Mouse (Mus musculus): Measurements from ENCODE around the gene Xrcc6.
"Not testable (repeated sequence)": the region's sequence is repeated elsewhere in the genome, so short reads cannot be mapped to it uniquely, and the experiment has no call there.

Xrcc6 gene

GRCm38 (mm10) chr15:81966062-81966829 is 21.4 kb upstream of the Xrcc6 start:
- DNase-seq (ENCODE audit: low read depth) = no peak

GRCm38 (mm10) chr15:81967821-81968220 is 19.8 kb upstream of the Xrcc6 start:
- no peak for DNase-seq (ENCODE audit: low read depth)

GRCm38 (mm10) chr15:81968447-81968846 is 19.2 kb upstream of the Xrcc6 start:
- DNase-seq (ENCODE audit: low read depth) = no peak

- no peak for DNase-seq (ENCODE audit: low read depth)
Observed at GRCm38 (mm10) chr15:81969173-81969572, 18.5 kb upstream of the Xrcc6 start.

- DNase-seq (ENCODE audit: low read depth) = not testable (repeated sequence)
Observed at GRCm38 (mm10) chr15:81969635-81970034, 18.0 kb upstream of the Xrcc6 start.

GRCm38 (mm10) chr15:81970498-81970897 is 17.1 kb upstream of the Xrcc6 start:
- DNase-seq (ENCODE audit: low read depth) = not testable (repeated sequence)

- not testable (repeated sequence) for DNase-seq (ENCODE audit: low read depth)
Observed at GRCm38 (mm10) chr15:81975156-81975555, 12.5 kb upstream of the Xrcc6 start.

- DNase-seq (ENCODE audit: low read depth) = no peak
Observed at GRCm38 (mm10) chr15:81980321-81980720, 7.3 kb upstream of the Xrcc6 start, which contains the start of gene 1700029P11Rik. Gene 1700029P11Rik (plus strand): TSS chr15:81980540.

- no peak for DNase-seq (ENCODE audit: low read depth)
Observed at GRCm38 (mm10) chr15:81982173-81982572, 5.5 kb upstream of the Xrcc6 start.

- DNase-seq (ENCODE audit: low read depth) = peak; percentile 88
Observed at GRCm38 (mm10) chr15:81985267-81986161, 2.1 kb upstream of the Xrcc6 start.

GRCm38 (mm10) chr15:81989371-81990062 is 1.9 kb downstream of the Xrcc6 start:
- DNase-seq (ENCODE audit: low read depth) = peak; percentile 71

- DNase-seq (ENCODE audit: low read depth) = no peak
Observed at GRCm38 (mm10) chr15:81990549-81990948, 2.9 kb downstream of the Xrcc6 start.

GRCm38 (mm10) chr15:81993992-81994391 is 6.4 kb downstream of the Xrcc6 start:
- DNase-seq (ENCODE audit: low read depth) = no peak

GRCm38 (mm10) chr15:82004257-82004656 is 16.6 kb downstream of the Xrcc6 start:
- DNase-seq (ENCODE audit: low read depth) = no peak

- no peak for DNase-seq (ENCODE audit: low read depth)
Observed at GRCm38 (mm10) chr15:82011947-82012346, 24.3 kb downstream of the Xrcc6 start.

- no peak for DNase-seq (ENCODE audit: low read depth)
Observed at GRCm38 (mm10) chr15:82014745-82015391, 27.2 kb downstream of the Xrcc6 start.

GRCm38 (mm10) chr15:82015392-82016100 is 27.9 kb downstream of the Xrcc6 start:
- DNase-seq (ENCODE audit: low read depth) = no peak

- DNase-seq (ENCODE audit: low read depth) = peak; percentile 96
Observed at GRCm38 (mm10) chr15:82016101-82016808, 28.6 kb downstream of the Xrcc6 start.

- DNase-seq (ENCODE audit: low read depth) = no peak
Observed at GRCm38 (mm10) chr15:82016830-82017229, 29.2 kb downstream of the Xrcc6 start.

- no peak for DNase-seq (ENCODE audit: low read depth)
Observed at GRCm38 (mm10) chr15:82017461-82017860, 29.8 kb downstream of the Xrcc6 start.
